Mouse (Mus musculus) fat pad, adult 2 months (tissue): ENCODE measurements around the gene Vps33b.
"Not testable (repeated sequence)": the region's sequence is repeated elsewhere in the genome, so short reads cannot be mapped to it uniquely, and the experiment has no call there.

ENCODE experiments used
- DNase-seq: peaks from one replicate; pipeline ENCODE4 v3.0.0-alpha.2; 2011; ENCODE audit warnings: low read depth, low spot score; ENCODE audit errors: extremely low read depth

Gene Vps33b

DNA sequence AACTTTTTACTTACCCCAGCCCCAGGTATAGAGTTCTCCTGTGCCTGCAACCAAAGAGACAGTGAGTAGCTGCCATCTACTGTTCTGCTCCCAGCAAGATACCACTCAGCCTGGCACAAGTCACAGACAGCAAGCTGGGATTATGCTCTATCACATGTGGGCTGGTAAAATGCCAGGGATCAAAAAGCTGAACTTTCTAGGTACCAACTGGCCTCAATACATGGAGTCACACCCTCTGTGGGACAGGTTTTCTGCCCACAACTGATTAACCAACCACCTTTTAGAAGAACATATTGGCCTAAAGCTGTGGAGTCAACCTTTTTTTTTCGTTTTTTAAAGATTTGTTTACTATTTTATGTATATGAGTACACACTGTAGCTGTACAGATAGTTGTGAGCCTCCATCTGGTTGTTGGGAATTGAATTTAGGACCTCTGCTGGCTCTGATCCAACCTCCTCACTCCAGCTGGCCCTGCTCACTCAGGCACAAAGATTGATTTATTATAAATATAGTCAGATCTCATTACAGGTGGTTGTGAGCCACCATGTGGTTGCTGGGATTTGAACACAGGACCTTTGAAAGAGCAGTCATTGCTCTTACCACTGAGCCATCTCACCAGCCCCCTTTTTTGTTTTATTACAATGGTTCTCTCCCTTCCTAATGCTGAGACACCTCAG is 48.1 kb downstream of the Vps33b start:
- DNase-seq = no peak

DNA sequence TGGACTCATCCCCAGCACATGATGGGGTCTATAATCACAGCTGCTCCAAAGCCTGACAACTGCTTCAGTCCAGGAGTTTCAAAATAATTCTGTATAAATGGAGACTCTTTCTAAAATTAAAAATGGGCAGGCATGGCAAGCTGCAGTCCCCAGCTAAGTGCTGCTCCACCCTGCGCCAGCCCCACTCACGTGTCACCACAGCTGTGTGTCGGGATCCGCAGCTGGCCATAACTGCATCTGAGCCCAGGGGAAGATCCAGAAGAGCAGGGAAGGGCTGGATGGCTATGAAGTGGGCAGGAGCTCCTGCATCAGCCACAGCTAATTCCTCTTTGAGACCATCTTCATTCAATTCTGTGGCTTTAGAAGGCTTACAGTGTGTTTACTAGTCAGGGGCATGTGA is 49.2 kb downstream of the Vps33b start:
- no peak for DNase-seq

DNA sequence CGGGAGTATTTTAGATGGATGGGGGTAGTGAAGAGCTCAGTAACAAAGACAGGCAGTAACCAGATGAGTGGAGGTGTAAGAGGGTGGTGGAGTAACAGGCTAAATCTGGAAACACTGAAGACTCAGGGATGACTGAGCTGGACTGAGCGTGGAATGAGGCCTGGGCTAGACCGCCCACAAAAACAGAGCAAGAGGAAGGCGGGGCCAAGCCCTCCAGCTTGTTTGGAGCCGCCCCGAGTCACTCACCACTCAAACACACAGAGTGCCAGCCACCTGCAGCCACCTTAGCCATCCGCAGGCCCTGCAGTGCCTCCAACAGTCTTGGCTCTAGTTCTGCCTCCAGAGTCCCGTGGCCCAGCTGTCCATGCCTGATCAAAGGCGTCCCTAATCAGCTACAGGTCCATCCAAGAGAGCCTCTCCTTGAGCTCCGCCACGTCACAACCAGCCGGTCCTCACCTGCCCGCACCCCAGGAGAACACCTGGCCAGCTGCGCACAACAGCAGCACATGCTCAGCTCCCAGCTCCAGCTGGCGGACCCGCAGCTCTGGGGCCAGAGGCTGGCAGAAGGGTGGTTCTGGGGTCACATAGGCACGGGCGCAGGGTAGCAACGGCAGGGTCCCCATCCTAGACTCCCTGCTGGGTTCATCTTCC is 50.5 kb downstream of the Vps33b start:
- no peak for DNase-seq

DNA sequence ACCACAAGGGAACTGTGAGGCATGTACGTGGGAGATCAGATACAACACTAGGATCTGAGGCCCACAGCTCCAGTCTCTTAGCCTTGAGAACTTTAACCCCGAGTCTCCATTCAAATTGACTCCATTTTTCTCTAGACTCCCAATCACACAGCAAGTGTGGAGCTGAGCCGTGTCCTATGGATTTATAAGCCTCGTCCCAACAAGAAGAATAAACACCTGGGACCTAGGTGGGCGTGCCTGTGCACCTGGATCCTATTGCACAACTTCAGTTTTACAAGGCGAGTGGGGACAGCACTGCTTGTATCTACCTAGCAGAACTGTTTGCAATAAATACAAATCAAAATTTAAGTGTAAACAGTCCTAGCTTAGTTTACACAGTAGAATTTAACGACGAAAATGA is 53.9 kb downstream of the Vps33b start:
- no peak for DNase-seq

GRCm38 (mm10) chr7:80324043-80324815 is 54.8 kb downstream of the Vps33b start, which contains the start of gene Rccd1:
Gene Rccd1, minus strand, starts transcription at chr7:80324454.
- DNase-seq = peak; percentile 84

- not testable (repeated sequence) for DNase-seq
Observed at GRCm38 (mm10) chr7:80324816-80325119, 55.3 kb downstream of the Vps33b start.

DNA sequence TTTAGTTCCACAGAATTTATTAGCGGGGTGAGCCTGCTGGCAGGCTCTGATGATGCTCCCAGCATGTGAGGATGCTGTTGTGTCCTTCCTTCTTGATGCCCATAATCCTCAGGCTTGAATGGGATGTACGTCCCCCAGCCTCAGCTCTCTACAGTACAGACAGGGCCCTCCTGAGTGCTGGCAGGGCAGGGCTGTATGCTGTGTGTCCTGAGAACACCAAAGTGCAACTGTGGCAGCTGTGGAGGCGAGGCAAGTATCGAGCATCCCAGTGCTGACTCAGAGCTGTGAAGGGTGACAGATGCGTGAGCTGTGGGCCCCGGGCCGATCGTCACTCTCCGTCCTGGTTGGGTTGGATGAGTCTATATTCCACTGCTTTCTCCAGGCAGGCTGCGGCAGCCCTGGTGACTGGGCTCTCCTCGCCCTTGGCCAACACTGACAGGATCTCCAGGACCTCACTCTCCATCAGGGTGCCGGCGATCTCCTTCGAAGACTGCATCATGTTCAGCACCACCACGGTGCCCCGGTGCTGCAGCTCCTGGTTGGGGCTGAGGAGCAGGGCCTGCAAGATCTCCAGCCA is 55.9 kb downstream of the Vps33b start:
- DNase-seq = no peak

- no peak for DNase-seq
Observed at GRCm38 (mm10) chr7:80326076-80326475, 56.6 kb downstream of the Vps33b start.

GRCm38 (mm10) chr7:80330278-80330677 is 60.8 kb downstream of the Vps33b start:
- DNase-seq = no peak

GRCm38 (mm10) chr7:80331433-80331832 is 62.0 kb downstream of the Vps33b start:
- no peak for DNase-seq

- no peak for DNase-seq
Observed at GRCm38 (mm10) chr7:80334848-80335247, 65.4 kb downstream of the Vps33b start.

DNA sequence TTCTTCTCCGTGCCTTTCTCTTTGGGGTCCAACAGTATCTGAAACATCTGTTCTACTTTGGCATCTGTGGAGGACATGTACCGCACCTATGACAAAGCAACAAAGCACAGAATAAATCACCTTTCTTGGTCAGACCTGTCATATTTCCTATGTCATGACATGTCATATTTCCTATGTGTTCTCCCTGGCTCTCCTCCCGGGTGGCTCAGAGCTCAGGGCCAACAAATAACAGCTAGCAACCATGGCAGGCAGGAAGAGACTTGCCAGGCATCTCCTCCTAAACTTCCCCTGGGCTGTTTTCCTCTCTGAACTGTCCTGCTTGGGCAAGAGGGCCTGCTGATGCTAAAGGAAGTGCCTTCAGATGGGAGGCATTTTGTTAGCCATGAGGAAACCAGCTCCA is 67.5 kb downstream of the Vps33b start:
- peak; percentile 94 for DNase-seq

- no peak for DNase-seq
Observed at GRCm38 (mm10) chr7:80339371-80339770, 69.9 kb downstream of the Vps33b start.

DNA sequence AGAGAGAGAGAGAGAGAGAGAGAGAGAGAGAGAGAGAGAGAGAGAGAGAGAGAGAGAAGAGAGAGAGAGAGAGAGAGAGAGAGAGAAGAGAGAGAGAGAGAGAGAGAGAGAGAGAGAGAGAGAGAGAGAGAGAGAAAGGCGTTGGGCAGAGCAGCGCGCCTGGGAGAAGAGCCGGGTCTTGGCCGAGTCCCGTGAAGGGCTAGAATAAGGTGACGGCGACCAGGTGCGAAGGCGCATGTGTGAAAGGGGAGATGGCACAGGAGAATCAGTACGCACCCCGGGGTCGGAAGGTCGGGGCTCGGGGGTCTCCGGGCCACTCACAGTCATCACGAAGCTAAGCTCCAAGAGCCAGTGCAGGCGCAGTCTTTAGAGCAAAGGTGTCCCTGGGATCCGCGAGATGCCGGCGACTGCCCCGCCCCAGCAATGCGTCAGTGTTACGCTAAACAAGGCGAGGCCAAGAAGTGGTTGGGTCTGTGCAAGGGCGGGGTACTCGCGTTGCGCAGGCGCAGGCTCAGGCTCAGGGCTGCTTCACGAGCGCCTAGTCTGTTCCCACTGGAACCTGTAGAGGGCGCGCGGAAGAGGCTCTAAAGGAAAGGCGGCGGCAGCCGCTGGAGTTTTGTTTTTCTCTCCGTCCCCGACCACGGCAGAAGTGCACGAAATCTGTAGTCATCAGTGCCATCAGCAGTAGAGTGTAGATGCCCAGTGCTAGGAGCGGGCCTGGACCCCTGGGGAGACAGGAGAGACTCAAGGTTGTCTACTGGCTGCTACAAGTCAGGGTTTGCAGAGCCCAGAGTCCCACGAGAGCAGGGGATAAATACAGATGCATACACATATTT is 70.6 kb downstream of the Vps33b start:
- no peak for DNase-seq

DNA sequence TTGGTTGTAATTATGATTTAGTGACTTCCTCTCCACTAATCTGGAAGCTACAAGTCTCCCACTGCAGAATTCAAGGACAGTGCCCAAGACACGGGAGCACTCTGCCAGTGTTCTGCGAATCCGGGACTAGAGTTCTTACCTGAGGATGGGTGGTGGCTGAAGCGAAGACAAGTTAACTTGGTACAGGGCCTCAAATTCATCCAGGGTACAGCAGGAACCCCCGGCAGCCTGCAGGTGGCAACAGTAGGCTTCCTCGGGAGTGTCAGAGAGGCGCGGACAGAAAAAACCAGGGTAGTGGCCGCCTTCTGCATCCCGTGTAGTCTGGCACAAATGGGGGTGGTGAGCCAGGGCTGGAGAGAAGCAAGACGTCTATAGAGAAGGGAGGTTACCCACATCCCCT is 71.3 kb downstream of the Vps33b start, which contains the start of gene Unc45a:
Unc45a (minus strand) TSS at position 213 of the 400 bp plus-strand sequence.
- no peak for DNase-seq
